Mouse (Mus musculus): ENCODE results near the gene Gm2030. TPM values are rescaled to one million over a fixed set of nuclear protein-coding genes. Genes with fewer than 3 reads are reported as not detected.

Gm2030 gene
- not detected for polyA plus RNA-seq (2017; shearing (Covaris generic))

DNA sequence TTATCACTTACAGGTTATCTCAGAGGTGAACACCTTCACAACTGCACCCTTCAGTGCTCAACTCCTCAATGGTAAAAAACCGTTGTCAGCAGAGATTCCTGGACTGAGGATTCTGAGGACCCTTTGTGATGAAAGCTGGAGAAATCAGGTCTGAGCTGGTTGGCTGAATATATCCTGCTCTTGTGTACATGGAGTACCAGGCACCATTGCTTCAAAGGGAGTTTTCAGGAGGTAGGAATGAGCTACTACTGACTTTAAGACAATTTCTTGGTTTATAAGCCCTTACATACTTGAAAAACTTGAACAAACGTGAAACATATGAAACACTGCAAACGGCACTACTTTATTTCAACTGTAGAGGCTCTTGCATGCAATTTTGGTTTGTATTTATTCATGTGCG is at the start of gene Gm2030:
TSS of gene Gm2030 (minus strand) at position 101 of the 400 bp plus-strand sequence.

Other genes with a start within 250 kb of the Gm2030 start
- gene Gm2012, start 78.7 kb downstream of the Gm2030 start, polyA plus RNA-seq (2017; shearing (Covaris generic)): not detected
- not detected for gene Slx, start 235.5 kb upstream of the Gm2030 start, polyA plus RNA-seq (2017; shearing (Covaris generic))

Data from effector memory CD4-positive, alpha-beta T cell, adult 7 months (primary cell).